Comparison of ENCODE assay signal across 9 mouse cellular contexts in the genomic region with DNA sequence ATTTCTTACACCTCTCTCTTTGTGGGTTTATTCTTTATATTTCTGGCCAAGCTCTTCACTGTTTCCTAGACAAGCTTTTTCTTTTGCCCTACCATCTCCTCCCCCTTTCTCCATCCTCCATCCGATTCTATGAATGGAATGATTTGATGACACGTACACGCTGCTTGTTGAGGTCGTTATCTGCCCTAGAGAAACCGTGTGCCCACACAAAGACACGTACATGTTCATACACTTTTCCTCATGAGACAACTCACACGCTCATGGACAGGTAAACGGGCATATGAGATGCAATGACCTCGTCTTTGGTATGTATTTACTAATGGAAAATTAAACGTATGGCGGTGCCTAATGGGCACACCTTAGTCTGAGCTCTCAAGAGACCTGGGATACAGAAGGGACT. TPM values are rescaled to one million over a fixed set of nuclear protein-coding genes. Genes with fewer than 3 reads are reported as not detected.
A peak's percentile ranks its signal among the peaks of the same experiment; 100 is the strongest.
DNase-seq lines count a peak whose midpoint lies in the region; ATAC-seq and TF ChIP-seq lines count a peak whose summit lies in the region.
"Had no signal": no experiment of that assay in that cellular context is flagged by ENCODE, and none has a peak within 500 bp of the region (broad histone marks: within the 10 kb centered on the region; RNA-seq: fewer than 3 reads in every experiment).

No protein-coding gene starts in this region.

- 0 out of 2 replicates have a peak, but pooled peaks have one; percentile 10 for ATAC-seq in kidney, embryonic 16.5 days (ENCODE audit: low FRiP score, low TSS enrichment)
- peak; percentile 31; the same call in 1 of the 2 replicates for ATAC-seq in hindbrain, embryonic 16.5 days
- peak; percentile 42; the same call in 1 of the 2 replicates for ATAC-seq in midbrain, postnatal 0 days (ENCODE audit: low FRiP score)

- peak overlapping the region; percentile 80 for H3K9ac ChIP-seq in kidney, embryonic 16.5 days (replicated peaks; ENCODE audit: low read length)
- peak overlapping the region; percentile 94 for H3K9ac ChIP-seq in hindbrain, embryonic 16.5 days (ENCODE audit: low read depth, low read length)
- peak overlapping the region; percentile 88 for H3K9ac ChIP-seq in midbrain, postnatal 0 days (replicated peaks; ENCODE audit: low read length, poor library complexity, severe bottlenecking)

- no peaks in the 10 kb centered on the region for H3K36me3 ChIP-seq in kidney, embryonic 16.5 days (ENCODE audit: insufficient read depth, low read length)
- peaks cover 13% of the 10 kb centered on the region for H3K36me3 ChIP-seq in embryonic facial prominence, embryonic 10.5 days (replicated peaks)
- H3K36me3 ChIP-seq in hindbrain, embryonic 16.5 days (ENCODE audit: control insufficient read depth, insufficient read depth, low read length), result 0 out of 2 replicates have a peak, but pooled peaks cover 3% of the 10 kb centered on the region
- H3K36me3 ChIP-seq in midbrain, postnatal 0 days (ENCODE audit: insufficient read depth, low read length), result 0 out of 2 replicates have a peak, but pooled peaks cover 9% of the 10 kb centered on the region

- peak overlapping the region; percentile 64 for H3K4me2 ChIP-seq in kidney, embryonic 16.5 days (replicated peaks; ENCODE audit: low read depth, low read length)
- peak overlapping the region; percentile 56 for H3K4me2 ChIP-seq in hindbrain, embryonic 16.5 days (ENCODE audit: low read length)
- H3K4me2 ChIP-seq in midbrain, postnatal 0 days (ENCODE audit: low read depth, low read length, poor library complexity, severe bottlenecking), result peak overlapping the region; percentile 59

- H3K27me3 ChIP-seq in kidney, embryonic 16.5 days (ENCODE audit: insufficient read depth, low read length), result no peaks in the 10 kb centered on the region
- H3K27me3 ChIP-seq in embryonic facial prominence, embryonic 10.5 days (replicated peaks; ENCODE audit: low read depth, poor library complexity, severe bottlenecking), result no peaks in the 10 kb centered on the region
- no peaks in the 10 kb centered on the region for H3K27me3 ChIP-seq in hindbrain, embryonic 16.5 days (replicated peaks; ENCODE audit: control insufficient read depth, insufficient read depth, low read length)
- H3K27me3 ChIP-seq in midbrain, postnatal 0 days (ENCODE audit: insufficient read depth, low read length), result no peaks in the 10 kb centered on the region

- H3K4me1 ChIP-seq in kidney, embryonic 16.5 days (ENCODE audit: insufficient read depth, low read length), result peaks cover 8% of the 10 kb centered on the region
- H3K4me1 ChIP-seq in embryonic facial prominence, embryonic 10.5 days, result peaks cover 13% of the 10 kb centered on the region
- peaks cover 10% of the 10 kb centered on the region for H3K4me1 ChIP-seq in hindbrain, embryonic 16.5 days (ENCODE audit: control insufficient read depth, insufficient read depth, low read depth, low read length)
- no peaks in the 10 kb centered on the region for H3K4me1 ChIP-seq in midbrain, postnatal 0 days (ENCODE audit: insufficient read depth, low read length)

- WGBS in kidney, embryonic 16.5 days, result 78% methylated on average over 11 of the region's 11 CpGs
- WGBS in embryonic facial prominence, embryonic 10.5 days, result 80% methylated on average over 11 of the region's 11 CpGs
- 65% methylated on average over 11 of the region's 11 CpGs for WGBS in hindbrain, embryonic 16.5 days
- 60% methylated on average over 11 of the region's 11 CpGs for WGBS in midbrain, postnatal 0 days

- TF ChIP-seq CTCF in midbrain, postnatal 0 days (IDR thresholded peaks at IDR 0.05), result no peak

- H3K27ac ChIP-seq in kidney, embryonic 16.5 days (ENCODE audit: low read length), result no peak overlapping the region
- H3K27ac ChIP-seq in embryonic facial prominence, embryonic 10.5 days (replicated peaks), result peak overlapping the region; percentile 96
- peak overlapping the region; percentile 92 for H3K27ac ChIP-seq in hindbrain, embryonic 16.5 days (ENCODE audit: low read depth, low read length)
- peak overlapping the region; percentile 89 for H3K27ac ChIP-seq in midbrain, postnatal 0 days (ENCODE audit: low read depth, low read length)

- peak overlapping the region; percentile 64 for H3K4me3 ChIP-seq in kidney, embryonic 16.5 days (ENCODE audit: low read length)
- peak overlapping the region; percentile 76 for H3K4me3 ChIP-seq in embryonic facial prominence, embryonic 10.5 days
- H3K4me3 ChIP-seq in hindbrain, embryonic 16.5 days (ENCODE audit: low read length), result peak overlapping the region; percentile 69
- peak overlapping the region; percentile 65 for H3K4me3 ChIP-seq in midbrain, postnatal 0 days (ENCODE audit: low read depth, low read length)

- no peaks in the 10 kb centered on the region for H3K9me3 ChIP-seq in kidney, embryonic 16.5 days (ENCODE audit: low read length)
- no peaks in the 10 kb centered on the region for H3K9me3 ChIP-seq in embryonic facial prominence, embryonic 10.5 days
- H3K9me3 ChIP-seq in hindbrain, embryonic 16.5 days (ENCODE audit: control insufficient read depth, low read length), result no peaks in the 10 kb centered on the region
- H3K9me3 ChIP-seq in midbrain, postnatal 0 days (ENCODE audit: low read length), result no peaks in the 10 kb centered on the region

- DNase-seq in kidney, postnatal 14 days, result no peak
- no peak for DNase-seq in embryonic facial prominence, embryonic 10.5 days (ENCODE audit: low spot score)
- no peak for DNase-seq in midbrain, postnatal 0 days (ENCODE audit: low spot score)
- DNase-seq in adrenal gland, postnatal 36 days, result no peak
- no peak for DNase-seq in spleen, adult 12 weeks (ENCODE audit: low spot score)
- DNase-seq in urinary bladder, postnatal 14 days (ENCODE audit: low spot score), result no peak

RNA-seq across cellular contexts. Expression of gene Borcs7, which starts 0.7 kb away (rescaled TPM):
- polyA plus RNA-seq in kidney, embryonic 16.5 days (2015; fragmentation: Nextera tagmentation; extraction: Ambion mirVana), result 15.6 and 19.0 TPM in 2 replicates
- 13.6 and 15.5 TPM in 2 replicates for polyA plus RNA-seq in embryonic facial prominence, embryonic 10.5 days (2016; fragmentation: Nextera tagmentation; extraction: Ambion mirVana)
- polyA plus RNA-seq in hindbrain, embryonic 16.5 days (2015; fragmentation: Nextera tagmentation; extraction: Ambion mirVana), result 24.1 and 26.7 TPM in 2 replicates
- 13.2 and 16.3 TPM in 2 replicates for total RNA-seq in midbrain, postnatal 0 days (2014; rRNA removed)
- 41.3 and 43.0 TPM in 2 replicates for polyA plus RNA-seq in midbrain, postnatal 0 days (2015; fragmentation: Nextera tagmentation; extraction: Ambion mirVana)
- total RNA-seq in adrenal gland, postnatal 36 days (2021), result 10 to 100 TPM; 14.4 to 16.8 TPM

RNA-seq across cellular contexts. Expression of gene As3mt, which starts 16.9 kb away (rescaled TPM):
- polyA plus RNA-seq in kidney, embryonic 16.5 days (2015; fragmentation: Nextera tagmentation; extraction: Ambion mirVana), result 54.8 and 57.0 TPM in 2 replicates
- polyA plus RNA-seq in embryonic facial prominence, embryonic 10.5 days (2016; fragmentation: Nextera tagmentation; extraction: Ambion mirVana), result 31.8 and 32.6 TPM in 2 replicates
- 38.0 and 38.6 TPM in 2 replicates for polyA plus RNA-seq in hindbrain, embryonic 16.5 days (2015; fragmentation: Nextera tagmentation; extraction: Ambion mirVana)
- 21.3 and 28.9 TPM in 2 replicates for total RNA-seq in midbrain, postnatal 0 days (2014; rRNA removed)
- 36.4 and 37.9 TPM in 2 replicates for polyA plus RNA-seq in midbrain, postnatal 0 days (2015; fragmentation: Nextera tagmentation; extraction: Ambion mirVana)
- 100 to 1,000 TPM in 1 of 2 experiments, 10 to 100 TPM in 1; 93.6 to 101 TPM for total RNA-seq in adrenal gland, postnatal 36 days (2021)

RNA-seq across cellular contexts. Expression of gene Cyp17a1, which starts 17.4 kb away (rescaled TPM):
- polyA plus RNA-seq in kidney, embryonic 16.5 days (2015; fragmentation: Nextera tagmentation; extraction: Ambion mirVana), result 7.1 TPM in 1 of 2 replicates, not detected in the other
- not detected in 2 replicates for polyA plus RNA-seq in embryonic facial prominence, embryonic 10.5 days (2016; fragmentation: Nextera tagmentation; extraction: Ambion mirVana)
- polyA plus RNA-seq in hindbrain, embryonic 16.5 days (2015; fragmentation: Nextera tagmentation; extraction: Ambion mirVana), result not detected in 2 replicates
- not detected in 2 replicates for total RNA-seq in midbrain, postnatal 0 days (2014; rRNA removed)
- polyA plus RNA-seq in midbrain, postnatal 0 days (2015; fragmentation: Nextera tagmentation; extraction: Ambion mirVana), result not detected in 2 replicates
- 10 to 100 TPM in 1 of 2 experiments, 1 to 10 TPM in 1; 1.9 to 10.5 TPM for total RNA-seq in adrenal gland, postnatal 36 days (2021)
- total RNA-seq: granulocyte monocyte progenitor cell, adult 5-6 weeks had no signal
